Comparison of ENCODE assay signal across 8 mouse cellular contexts in genomic region chr13:99238217-99239160, GRCm38 (mm10). TPM values are rescaled to one million over a fixed set of nuclear protein-coding genes. Genes with fewer than 3 reads are reported as not detected.
DNase-seq lines count a peak whose midpoint lies in the region; ATAC-seq and TF ChIP-seq lines count a peak whose summit lies in the region.

No protein-coding gene starts in this region.

- TF ChIP-seq CTCF in lung, embryonic 14.5 days (IDR thresholded peaks at IDR 0.05; ENCODE audit: low read depth): no peak

- H3K9ac ChIP-seq in heart, embryonic 13.5 days: peak overlapping the region; percentile 51; the same call in 1 of the 2 replicates
- H3K9ac ChIP-seq in kidney, embryonic 16.5 days (replicated peaks; ENCODE audit: low read length): peak overlapping the region; percentile 48; the same call in 1 of the 2 replicates
- no peak overlapping the region for H3K9ac ChIP-seq in lung, embryonic 14.5 days

- H3K27ac ChIP-seq in heart, embryonic 13.5 days (replicated peaks): peak overlapping the region; percentile 95
- peak overlapping the region; percentile 97 for H3K27ac ChIP-seq in kidney, embryonic 16.5 days (ENCODE audit: low read length)
- peak overlapping the region; percentile 95 for H3K27ac ChIP-seq in lung, embryonic 14.5 days (ENCODE audit: low read depth)

- H3K4me3 ChIP-seq in heart, embryonic 13.5 days: no peak overlapping the region
- no peak overlapping the region for H3K4me3 ChIP-seq in kidney, embryonic 16.5 days (ENCODE audit: low read length)
- H3K4me3 ChIP-seq in lung, embryonic 14.5 days (ENCODE audit: low read depth, low read length): no peak overlapping the region

- H3K27me3 ChIP-seq in heart, embryonic 13.5 days (replicated peaks): no peaks in the 10 kb centered on the region
- H3K27me3 ChIP-seq in kidney, embryonic 16.5 days (ENCODE audit: insufficient read depth, low read length): no peaks in the 10 kb centered on the region
- H3K27me3 ChIP-seq in lung, embryonic 14.5 days (ENCODE audit: insufficient read depth, low read length): no peaks in the 10 kb centered on the region

- DNase-seq in adrenal gland, adult 2 months: peak; percentile 64
- DNase-seq in adrenal gland, adult 18-20 months (ENCODE audit: low spot score in 2 of 2): no peak
- peak; percentile 61 for DNase-seq in embryo, embryonic 11 days
- DNase-seq in lung, embryonic 14.5 days: peak; percentile 82
- DNase-seq in testis, postnatal 10 days (ENCODE audit: low spot score): peak; percentile 61
- DNase-seq in layer of hippocampus, postnatal 14 days (ENCODE audit: low spot score in 2 of 2): no peak

- ATAC-seq in heart, embryonic 13.5 days (ENCODE audit: extremely low read depth, insufficient number of reproducible peaks, low FRiP score, low TSS enrichment): peak; percentile 48
- ATAC-seq in kidney, embryonic 16.5 days (ENCODE audit: low FRiP score, low TSS enrichment): peak; percentile 75
- ATAC-seq in lung, embryonic 14.5 days (ENCODE audit: insufficient read depth): peak; percentile 75

- H3K36me3 ChIP-seq in heart, embryonic 13.5 days: no peaks in the 10 kb centered on the region
- no peaks in the 10 kb centered on the region for H3K36me3 ChIP-seq in kidney, embryonic 16.5 days (ENCODE audit: insufficient read depth, low read length)
- H3K36me3 ChIP-seq in lung, embryonic 14.5 days (ENCODE audit: insufficient read depth): no peaks in the 10 kb centered on the region

- H3K9me3 ChIP-seq in heart, embryonic 13.5 days: no peaks in the 10 kb centered on the region
- H3K9me3 ChIP-seq in kidney, embryonic 16.5 days (ENCODE audit: low read length): no peaks in the 10 kb centered on the region
- H3K9me3 ChIP-seq in lung, embryonic 14.5 days (ENCODE audit: low read depth, low read length): no peaks in the 10 kb centered on the region

- peak overlapping the region; percentile 18; the same call in 1 of the 2 replicates for H3K4me2 ChIP-seq in heart, embryonic 13.5 days
- peak overlapping the region; percentile 22 for H3K4me2 ChIP-seq in kidney, embryonic 16.5 days (replicated peaks; ENCODE audit: low read depth, low read length)
- H3K4me2 ChIP-seq in lung, embryonic 14.5 days: no peak overlapping the region

- 18% methylated on average over 10 of the region's 10 CpGs for WGBS in heart, embryonic 13.5 days
- WGBS in kidney, embryonic 16.5 days: 38% methylated on average over 10 of the region's 10 CpGs
- WGBS in lung, embryonic 14.5 days: 19% methylated on average over 10 of the region's 10 CpGs

- peaks cover 51% of the 10 kb centered on the region for H3K4me1 ChIP-seq in heart, embryonic 13.5 days
- H3K4me1 ChIP-seq in kidney, embryonic 16.5 days (ENCODE audit: insufficient read depth, low read length): peaks cover 46% of the 10 kb centered on the region
- H3K4me1 ChIP-seq in lung, embryonic 14.5 days (ENCODE audit: insufficient read depth): peaks cover 27% of the 10 kb centered on the region

RNA-seq across cellular contexts. Expression of gene Zfp366, which starts 53.9 kb away (rescaled TPM):
- 1 to 10 TPM; 4.6 TPM for total RNA-seq in adrenal gland, adult 2 months (2021)
- polyA plus RNA-seq in adrenal gland, adult 2 months (2012; rRNA removed): 1.8 and 2.9 TPM in 2 replicates
- total RNA-seq in adrenal gland, adult 18-20 months (2021): 1 to 10 TPM; 5.2 to 5.7 TPM
- 0.25 and 0.31 TPM in 2 replicates for polyA plus RNA-seq in heart, embryonic 13.5 days (2015; fragmentation: Nextera tagmentation; extraction: Ambion mirVana)
- 0.96 and 1.1 TPM in 2 replicates for polyA plus RNA-seq in kidney, embryonic 16.5 days (2015; fragmentation: Nextera tagmentation; extraction: Ambion mirVana)
- 1.3 and 1.5 TPM in 2 replicates for polyA plus RNA-seq in lung, embryonic 14.5 days (2014; fragmentation: Nextera tagmentation; extraction: Ambion mirVana)
- 1 to 10 TPM; 5.1 to 7.0 TPM for total RNA-seq in layer of hippocampus, postnatal 14 days (2021)

Comparison
In these comparisons a context has a peak if more than half of its experiments do, and no peak if none do; other contexts are left out.
1. DNase-seq: peak in adrenal gland, adult 2 months (single experiment), embryo, embryonic 11 days (single experiment), lung, embryonic 14.5 days (single experiment) and testis, postnatal 10 days (single experiment); none in adrenal gland, adult 18-20 months (0 of 2) and layer of hippocampus, postnatal 14 days (0 of 2).
2. Peak in every context shown above with its lines, with median percentiles within 50 percentile points of each other: ATAC-seq and H3K27ac ChIP-seq.